Mouse (Mus musculus) brain, embryonic 14.5 days (tissue): ENCODE results near the gene Haus4.

Source experiments
- CTCF ChIP-seq: fragments of 200-500 bp; IDR thresholded peaks from 2 replicates; pipeline ENCODE4 v1.5.1; 2012; ENCODE audit warnings: inconsistent platforms, mild to moderate bottlenecking, moderate library complexity, borderline replicate concordance; ENCODE audit not compliant: insufficient read depth, insufficient read length; ENCODE audit errors: extremely low read depth
- POLR2A ChIP-seq: fragments of 200-500 bp; IDR thresholded peaks from 2 replicates; pipeline ENCODE4 v1.6.1; 2012; ENCODE audit warnings: mild to moderate bottlenecking, inconsistent platforms, borderline replicate concordance; ENCODE audit not compliant: poor library complexity, insufficient read depth, insufficient read length, severe bottlenecking; ENCODE audit errors: extremely low read depth

GRCm38 (mm10) chr14:54493236-54493635 is 61.2 kb downstream of the Haus4 start:
- no peak for TF ChIP-seq POLR2A
- TF ChIP-seq CTCF, result no peak
